Mouse (Mus musculus) monocyte, adult 2 months (primary cell): ENCODE results near the gene Coq8b.
"Not testable (repeated sequence)": the region's sequence is repeated elsewhere in the genome, so short reads cannot be mapped to it uniquely, and the experiment has no call there.

Experiments used
- DNase-seq, 2 experiments: peaks; one replicate each; pipeline ENCODE4 v3.0.0; 2022; ENCODE audit warnings: low spot score in 2 of 2, low read depth in 1 of 2

Gene Coq8b

DNA sequence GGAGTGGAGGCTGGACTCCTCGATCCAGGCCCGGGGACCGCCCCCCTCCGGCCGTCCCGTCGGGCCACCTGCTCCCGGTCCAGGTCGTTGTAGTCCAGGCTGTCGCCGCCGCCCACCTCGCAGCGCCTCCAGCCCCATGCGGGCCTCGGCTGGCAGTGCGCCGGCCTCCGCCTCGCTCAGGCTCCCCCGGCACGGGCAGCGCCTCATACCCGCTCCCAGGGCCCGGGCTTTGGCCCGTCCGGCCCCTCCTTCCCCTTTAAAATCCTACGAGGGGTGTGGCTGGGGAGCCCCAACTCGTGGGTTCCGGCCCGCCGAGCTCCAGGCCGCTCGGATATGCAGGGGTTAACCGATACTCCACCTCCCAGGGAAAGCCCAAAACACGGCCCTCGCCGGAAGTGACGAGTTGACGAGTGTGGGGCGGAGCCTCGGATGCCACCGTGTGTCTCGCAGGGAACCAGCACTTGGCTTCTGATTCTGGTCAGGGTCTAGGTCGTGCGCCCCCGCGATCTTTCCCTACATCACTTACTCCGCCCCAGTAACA, 4.5 kb upstream of the Coq8b start, which contains the start of gene Itpkc:
Itpkc (minus strand) TSS at position 381 of the 541 bp plus-strand sequence.
- peak; percentile 84 to 89 for DNase-seq

DNA sequence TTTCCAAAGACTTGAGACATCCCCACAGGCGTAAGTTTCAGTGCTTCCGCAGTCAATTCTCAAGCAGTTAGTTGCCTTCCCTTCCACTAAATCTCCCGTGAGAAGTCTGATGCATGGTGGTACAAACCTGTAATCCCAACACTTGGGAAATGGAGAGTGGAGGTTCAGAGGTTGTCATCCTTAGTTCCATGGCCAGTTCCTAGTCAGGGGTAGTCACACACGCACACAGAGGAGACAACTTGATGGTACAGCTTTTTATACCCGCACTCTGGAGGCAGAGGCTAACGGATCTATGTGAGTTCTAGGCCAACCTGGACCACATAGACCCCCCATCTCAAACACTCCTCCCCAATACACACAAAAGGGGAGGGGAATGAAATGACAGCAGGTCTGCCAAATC, 4.0 kb upstream of the Coq8b start:
- DNase-seq = no peak

DNA sequence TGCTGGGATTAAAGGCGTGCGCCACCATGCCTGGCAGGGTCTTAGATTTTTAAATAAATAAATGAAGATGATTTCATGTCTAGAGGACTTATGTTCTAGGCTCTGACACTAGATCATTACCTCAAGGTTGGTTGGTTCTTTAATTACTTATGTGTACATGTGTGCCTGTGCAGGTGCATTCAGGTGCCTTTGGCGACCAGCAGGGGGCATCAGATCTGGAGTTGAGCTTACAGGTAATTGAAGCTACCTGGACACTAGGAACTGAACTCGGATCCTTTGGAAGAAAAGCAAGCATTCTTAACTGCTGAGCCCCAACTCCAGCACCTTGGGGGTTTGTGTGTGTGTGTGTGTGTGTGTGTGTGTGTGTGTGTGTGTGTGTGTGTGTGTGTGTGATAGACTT, 2.0 kb upstream of the Coq8b start:
- DNase-seq = no peak

DNA sequence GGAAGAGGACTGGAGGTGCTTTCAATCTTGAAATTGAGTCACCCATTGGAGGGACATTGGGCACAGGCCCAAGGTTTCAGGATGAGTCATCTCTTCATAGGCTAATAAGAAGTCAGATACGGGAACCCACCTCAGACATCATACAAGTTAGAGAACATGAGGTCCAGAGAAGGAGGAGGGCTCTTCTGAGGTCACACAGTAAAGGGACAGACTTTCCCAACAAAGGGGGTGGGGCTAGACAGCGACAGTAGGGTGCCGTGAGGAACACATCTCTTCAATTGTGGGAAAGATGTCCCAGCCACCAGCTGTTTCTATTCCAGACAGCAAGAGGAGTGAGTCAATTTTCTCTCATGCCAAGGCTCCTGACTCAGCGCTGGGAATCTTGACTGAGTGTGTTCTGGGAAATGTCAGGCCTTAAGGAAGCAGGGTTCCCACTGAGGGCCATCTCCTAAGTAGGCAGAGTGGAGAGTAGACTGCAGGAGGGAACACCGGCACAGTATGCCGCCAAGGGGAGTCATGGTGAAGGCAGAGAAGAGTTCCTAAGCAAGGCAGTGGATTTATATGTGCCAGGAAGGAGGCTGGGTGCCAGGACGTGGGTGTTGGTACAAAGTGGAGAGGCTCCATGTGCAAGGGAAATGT, 1.0 kb upstream of the Coq8b start:
- DNase-seq = no peak

DNA sequence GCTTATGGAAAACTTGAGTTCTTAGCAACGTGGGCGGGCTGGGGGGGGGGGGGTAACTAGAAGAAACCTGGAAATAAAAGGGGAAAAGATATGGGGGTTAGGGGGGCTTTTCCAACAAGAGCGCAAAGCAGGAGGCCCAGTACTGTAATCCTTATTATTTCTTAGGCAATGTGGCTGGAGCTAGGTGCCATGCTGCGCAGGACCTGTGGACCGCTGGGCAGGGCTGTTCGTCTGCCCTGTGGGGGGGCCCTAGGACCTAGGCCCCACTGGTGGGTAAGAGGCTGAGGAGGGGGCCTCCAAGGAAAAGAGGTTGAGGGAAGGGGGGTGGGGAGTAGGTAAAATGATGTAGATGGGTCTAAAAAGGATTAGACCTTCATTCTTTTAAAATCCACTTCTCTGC, 477 bp downstream of the Coq8b start:
- no peak for DNase-seq

DNA sequence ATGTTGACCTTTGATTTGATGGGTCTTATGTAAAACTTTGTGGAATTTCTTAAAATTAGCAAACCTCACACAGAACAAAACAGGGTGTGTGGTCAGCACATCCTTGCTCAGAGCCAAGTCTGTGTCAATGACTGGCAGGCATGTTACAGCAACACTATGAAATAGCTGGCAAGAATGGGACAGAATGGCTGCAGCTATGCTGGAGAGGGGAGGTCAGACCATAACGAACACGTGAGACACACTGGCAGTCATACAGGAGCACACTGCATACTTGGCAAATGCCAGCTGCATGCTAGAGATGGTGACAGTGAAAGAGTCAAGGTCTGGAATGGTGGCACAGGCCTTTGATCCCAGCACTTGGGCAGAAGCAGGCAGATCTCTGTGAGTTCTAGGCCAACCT, 2.9 kb downstream of the Coq8b start:
- no peak for DNase-seq

DNA sequence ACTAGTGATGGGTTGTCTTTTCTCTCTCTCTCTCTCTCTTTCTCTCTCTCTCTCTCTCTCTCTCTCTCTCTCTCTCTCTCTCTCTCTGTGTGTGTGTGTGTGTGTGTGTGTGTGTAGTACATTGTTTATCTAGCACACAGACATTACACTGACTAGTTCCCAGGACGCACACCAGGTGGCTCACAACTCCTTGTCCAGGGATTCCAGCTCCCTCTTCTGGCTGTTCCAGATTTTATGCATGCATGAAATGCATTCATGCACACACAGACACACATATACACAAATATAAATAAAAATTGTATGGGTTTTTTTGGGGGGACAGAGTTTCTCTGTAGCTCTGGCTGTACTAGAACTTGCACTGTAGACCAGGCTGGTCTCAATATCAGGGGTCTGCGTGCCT, 4.7 kb downstream of the Coq8b start:
- DNase-seq = no peak

DNA sequence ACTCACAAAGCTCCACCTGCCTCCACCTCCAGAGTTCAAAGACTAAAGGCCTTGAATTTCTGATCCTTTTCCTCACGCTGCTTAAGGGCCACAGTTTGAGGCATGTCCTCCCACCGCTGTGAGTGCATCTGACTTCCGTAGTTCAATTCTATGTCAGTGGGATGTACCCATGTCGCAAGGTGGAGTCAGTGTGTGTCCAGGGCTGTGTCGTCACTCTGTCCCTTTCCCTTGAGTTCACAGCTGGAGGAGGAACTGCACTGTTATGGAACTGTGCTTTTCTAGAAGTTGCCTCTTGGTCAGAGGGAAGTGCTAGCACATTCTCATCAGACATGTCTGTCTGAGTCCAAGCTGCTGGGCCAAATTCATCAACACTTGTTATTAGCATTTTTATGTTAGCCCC, 5.7 kb downstream of the Coq8b start:
- DNase-seq = peak in 1 of 2 experiments; percentile 29

DNA sequence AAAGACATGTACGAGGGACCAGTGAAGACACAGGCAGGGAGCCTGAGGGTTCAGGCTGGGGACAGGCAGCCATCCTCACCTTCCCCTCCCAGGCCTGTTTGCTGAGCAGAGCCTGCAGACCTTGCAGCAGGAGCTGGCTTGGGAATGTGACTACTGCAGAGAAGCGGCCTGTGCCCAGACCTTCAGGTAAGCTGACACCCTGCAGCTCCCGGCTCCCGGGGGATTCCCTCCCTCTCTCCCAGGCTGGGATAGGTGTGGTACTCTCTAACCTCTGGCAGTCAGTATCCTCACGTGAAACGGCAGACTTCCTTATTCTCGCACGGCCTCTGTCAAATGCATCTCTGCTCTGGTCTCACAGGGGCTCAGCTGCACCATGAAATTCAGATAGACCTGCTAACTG, 10.4 kb downstream of the Coq8b start:
- no peak for DNase-seq

DNA sequence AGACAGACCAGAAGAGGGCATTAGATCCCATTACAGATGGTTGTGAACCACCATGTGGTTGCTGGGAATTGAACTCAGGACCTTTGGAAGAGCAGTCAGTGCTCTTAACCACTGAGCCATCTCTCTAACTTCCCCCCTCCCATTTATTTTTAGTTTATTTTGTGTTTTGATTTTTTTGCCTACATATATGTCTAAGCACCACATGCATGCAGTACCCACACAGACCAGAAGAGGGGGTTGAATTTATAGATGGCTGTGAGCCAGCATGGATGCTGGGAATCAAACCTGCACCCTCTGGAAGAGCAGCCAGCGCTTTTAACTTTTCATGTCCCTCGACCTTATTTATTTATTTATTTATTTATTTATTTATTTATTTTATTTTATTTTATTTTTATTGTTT, 11.3 kb downstream of the Coq8b start:
- not testable (repeated sequence) for DNase-seq

DNA sequence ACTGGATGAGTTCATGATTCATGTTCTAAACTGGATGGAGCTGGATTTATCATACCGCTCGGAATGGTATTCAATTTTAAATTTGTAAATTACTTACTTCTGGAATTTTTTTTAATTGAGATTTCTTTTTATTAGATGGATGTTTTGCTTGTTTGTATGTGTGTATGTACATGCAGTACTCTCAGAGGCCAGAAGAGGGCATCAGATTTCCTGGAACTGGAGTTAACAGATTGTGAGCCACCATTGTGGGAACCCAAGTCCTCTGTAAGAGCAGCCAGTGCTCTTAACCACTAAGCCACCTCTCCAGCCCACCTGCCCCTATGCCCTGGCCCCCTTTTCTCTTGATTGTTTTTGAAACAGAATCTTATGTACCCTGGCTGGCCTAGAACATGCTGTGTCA, 16.3 kb downstream of the Coq8b start:
- no peak for DNase-seq

DNA sequence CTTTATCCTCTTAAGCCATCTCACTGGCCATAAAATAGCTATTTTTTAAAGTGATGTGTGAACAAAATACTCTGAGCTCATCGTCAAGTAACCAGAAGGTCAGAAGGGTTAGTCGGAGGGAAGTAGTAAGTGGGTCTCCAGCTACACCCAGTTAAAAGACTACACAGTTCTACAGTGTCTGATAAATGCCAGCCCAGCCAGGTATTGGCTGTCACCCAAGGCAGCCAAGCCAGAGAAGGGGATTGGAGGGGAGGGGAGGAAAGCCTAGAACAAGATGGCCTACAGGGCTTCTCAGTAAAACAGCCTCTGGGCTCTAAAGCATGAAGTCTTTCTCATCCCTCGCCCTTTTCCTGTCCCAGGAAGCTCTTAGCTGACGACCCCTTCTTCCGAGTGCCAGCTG, 17.1 kb downstream of the Coq8b start:
- no peak for DNase-seq

DNA sequence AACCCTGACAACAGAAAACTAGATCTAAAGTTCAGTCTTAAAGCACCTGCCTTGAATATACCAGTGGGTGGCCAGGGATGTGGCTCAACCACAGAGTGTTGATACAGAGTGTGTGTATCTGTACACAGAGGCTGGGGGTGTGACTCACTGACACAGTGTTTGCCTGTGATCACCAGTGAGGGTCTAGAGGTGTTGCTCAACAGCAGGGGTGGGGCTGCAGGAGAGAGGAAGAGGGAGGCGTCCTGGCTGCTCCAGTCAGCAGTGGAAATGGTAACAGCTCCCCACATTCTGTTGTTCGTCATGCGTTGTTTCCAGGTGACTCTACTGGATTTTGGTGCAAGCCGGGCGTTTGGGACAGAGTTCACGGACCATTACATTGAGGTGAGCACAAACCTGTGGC, 19.1 kb downstream of the Coq8b start:
- no peak for DNase-seq

DNA sequence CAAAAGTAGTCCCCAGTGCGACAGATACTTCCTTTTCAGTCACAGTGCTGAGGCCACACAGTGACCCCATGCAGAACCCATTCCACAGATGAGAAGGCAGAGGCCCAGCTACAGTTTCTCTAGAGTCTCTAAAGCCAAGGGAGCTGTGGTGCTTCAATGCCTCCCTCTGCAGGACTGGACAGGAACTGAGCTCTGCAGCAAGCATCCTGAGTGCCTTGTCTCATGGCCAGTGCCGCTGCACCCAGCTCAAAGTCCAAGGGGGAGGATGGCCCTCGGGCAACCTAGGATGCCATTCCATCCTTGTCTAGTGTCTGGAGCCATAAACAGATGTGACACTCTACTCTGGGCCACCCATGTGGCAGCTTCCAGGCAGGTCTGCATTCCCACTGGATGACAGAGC, 22.9 kb downstream of the Coq8b start:
- no peak for DNase-seq

DNA sequence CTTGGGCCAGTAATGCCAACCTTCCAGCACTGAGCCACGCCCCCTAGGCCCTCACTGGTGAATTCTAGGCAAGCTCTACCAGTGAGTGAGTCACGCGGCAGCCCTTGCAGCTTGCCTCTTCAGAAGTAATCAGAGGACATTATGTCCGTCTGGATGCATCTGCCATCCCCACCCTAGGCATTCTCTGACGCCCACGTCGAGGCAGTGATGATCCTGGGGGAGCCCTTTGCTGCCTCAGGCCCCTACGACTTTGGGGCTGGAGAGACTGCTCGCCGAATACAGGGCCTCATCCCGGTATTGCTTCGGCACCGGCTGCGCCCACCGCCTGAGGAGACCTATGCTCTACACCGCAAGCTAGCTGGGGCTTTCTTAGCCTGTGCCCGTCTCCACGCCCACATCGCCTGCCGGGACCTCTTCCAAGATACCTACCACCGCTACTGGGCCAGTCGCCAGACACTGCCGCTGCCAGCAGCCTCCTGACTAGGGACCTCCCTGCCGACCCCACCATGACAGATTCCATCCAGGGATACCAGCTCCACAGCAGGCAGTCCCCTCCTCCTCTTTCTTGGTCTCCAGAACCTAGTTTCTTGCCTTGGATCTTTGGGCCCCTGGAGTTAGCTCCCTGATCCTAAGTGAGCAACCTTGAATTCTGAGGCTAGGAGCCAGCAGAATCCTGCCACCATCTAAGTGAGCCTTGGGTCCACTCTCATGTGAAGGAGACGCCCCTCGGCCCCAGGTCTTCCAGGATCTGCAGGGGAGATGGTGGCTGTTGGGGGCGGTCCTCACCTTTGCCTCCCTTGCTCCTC, 24.4 kb downstream of the Coq8b start:
- no peak for DNase-seq

DNA sequence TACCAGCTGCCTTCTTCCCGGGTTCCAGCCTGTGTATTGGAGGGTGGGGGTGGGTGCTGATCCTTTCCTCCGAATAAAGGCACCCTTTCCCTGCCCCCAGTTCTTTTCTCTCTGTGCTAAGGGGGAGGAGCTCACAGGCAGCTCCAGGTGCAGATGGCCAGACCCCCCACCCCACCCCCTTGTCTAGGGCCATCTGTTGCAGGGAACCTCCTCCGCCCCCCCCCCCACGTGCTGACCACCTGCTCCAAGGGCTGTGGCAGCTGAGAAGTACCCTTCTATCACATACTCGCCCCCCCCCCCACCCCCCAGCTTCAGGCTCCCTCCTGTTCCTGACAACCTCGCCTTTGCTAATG, 25.0 kb downstream of the Coq8b start:
- no peak for DNase-seq

DNA sequence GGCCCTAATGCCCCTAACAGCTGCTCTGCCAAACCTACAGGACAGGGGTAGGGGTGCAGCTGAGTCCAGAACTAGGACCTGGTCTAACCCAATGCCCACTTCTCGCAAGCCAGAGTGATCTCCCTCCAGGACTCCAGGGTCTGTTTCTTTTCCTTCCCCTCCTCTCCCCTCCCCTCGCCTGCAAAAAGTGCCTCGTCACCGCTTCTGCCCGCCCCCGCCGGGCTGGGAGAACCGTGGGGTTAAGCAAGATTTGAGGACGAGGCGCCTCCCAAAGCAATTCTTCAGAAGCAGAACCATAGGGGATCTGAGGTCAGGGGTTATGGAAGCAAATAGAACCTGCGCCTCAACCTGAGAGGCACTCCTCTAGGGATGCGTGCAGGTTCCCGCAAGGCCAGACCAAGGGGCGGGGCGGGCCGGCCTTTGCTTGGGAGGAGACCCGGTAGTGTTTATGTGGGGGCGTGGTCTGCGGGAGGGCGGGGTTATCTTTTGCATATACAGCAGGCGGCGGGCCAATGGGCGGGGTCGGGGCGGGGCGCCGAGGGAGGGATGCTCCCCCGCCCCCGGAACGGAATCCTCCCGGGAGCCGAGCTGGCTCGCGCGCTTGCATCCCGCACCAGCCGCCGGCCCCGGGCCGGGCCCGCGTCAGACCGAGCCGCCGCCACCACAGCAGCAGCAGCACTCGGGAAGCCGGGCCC, 25.5 kb downstream of the Coq8b start, which contains the start of gene Numbl:
Numbl (plus strand) TSS at position 229 of the 695 bp plus-strand sequence.
- peak; percentile 53 to 80 for DNase-seq

DNA sequence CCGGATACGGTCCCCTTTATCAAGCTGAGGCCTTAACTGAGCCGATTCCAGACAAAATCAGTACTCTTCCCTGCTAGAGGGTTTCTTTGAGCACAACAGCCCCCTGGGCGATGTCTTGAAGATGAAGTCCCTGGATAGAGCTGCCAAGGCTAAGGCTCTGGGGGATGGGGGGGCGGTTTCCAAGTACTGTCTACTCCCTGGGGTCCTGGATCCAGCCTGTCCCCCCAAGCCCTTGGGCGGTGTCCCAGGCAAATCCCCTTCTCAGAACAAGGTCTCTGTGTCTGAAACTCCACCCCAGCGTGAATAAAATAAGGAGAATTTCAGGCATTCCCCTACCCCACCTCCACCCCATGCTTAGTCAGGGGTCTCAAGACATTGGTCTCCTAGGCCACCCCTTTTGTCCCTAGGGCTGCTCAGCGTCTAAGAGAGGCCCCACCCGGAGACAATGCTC, 26.5 kb downstream of the Coq8b start:
- no peak for DNase-seq

DNA sequence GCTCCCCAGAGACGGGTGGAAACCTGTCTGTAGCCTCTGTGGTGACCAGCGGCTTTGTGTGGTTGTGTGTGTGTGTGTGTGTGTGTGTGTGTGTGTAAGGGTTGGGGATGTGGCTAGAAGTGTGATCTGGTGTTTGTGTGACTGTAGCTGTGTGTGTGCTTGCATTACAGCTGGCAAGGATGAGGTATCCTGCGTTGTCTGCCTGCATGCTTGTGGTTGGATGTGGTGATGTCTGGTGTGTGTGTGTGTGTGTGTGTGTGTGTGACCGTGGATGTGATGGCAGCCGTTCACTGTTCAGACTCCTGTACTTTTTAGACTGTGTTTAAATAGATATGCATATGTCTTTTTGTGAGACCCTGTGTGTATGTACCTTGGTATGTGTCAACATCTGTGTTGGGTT, 26.9 kb downstream of the Coq8b start:
- DNase-seq = no peak

DNA sequence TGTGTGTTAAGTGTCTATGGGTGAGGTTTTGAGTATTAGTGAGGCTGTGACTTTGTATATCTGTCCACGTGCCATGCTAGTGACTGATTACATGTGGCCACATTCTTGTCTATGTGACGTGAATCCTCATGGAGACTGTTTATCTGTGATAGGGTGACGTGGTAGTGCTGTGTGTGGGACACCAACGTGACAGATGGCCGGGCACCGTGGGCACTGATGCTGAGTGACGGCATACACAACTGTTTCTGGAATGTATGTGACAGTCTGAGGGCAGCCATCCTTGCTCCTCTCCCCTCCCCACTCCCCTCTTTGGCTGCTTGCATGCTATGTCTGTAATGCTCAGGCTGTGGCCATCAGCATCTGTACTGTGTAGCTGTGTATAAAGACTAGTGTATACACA, 28.0 kb downstream of the Coq8b start:
- DNase-seq = no peak

DNA sequence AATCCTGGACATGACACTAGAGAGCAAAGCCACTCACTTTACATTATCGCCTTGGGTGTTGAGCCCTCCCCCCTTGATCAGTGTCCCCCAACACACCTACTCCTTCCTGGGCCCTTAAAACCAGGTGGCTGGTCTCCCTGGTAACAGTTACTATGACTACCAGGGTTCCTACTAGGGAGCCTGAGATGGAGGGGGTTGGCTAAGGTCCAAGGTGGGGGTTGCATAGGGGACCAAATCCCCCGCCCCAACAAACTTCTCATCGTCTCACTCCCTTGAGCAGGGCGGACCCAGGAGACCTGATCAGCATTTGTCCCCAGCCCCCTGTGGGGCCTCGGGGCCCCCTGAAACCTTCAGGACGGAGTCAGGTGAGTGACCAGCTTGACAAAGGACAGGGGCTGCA, 29.1 kb downstream of the Coq8b start:
- DNase-seq = no peak

DNA sequence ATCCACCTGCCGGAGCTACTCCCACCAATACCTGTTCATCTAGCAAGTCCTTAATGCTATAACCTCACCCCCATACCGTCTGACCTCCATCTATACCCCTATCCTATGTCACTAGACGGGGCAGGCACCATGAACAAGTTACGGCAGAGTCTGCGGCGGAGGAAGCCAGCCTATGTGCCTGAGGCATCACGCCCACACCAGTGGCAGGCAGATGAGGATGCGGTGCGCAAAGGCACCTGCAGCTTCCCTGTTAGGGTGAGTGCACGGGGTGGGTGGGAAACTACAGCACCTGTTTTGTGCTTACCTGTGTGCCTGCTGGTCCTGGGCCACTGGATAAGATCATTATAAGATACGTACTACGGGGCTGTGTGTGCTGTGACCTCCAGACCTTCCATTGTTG, 31.9 kb downstream of the Coq8b start:
- no peak for DNase-seq
